ENCODE assay signal across 13 mouse cellular contexts in genomic region chr17:48057382-48057781, GRCm38 (mm10). TPM values are rescaled to one million over a fixed set of nuclear protein-coding genes. Genes with fewer than 3 reads are reported as not detected.
DNase-seq lines count a peak whose midpoint lies in the region; ATAC-seq lines count a peak whose summit lies in the region.
"Had no signal": no experiment of that assay in that cellular context is flagged by ENCODE, and none has a peak within 500 bp of the region (broad histone marks: within the 10 kb centered on the region; RNA-seq: fewer than 3 reads in every experiment).

No protein-coding gene starts in this region.

- no peaks in the 10 kb centered on the region for H3K9me3 ChIP-seq in neural tube, embryonic 11.5 days (ENCODE audit: control insufficient read depth, low read length)
- no peaks in the 10 kb centered on the region for H3K9me3 ChIP-seq in heart, embryonic 12.5 days (replicated peaks)
- peaks cover 4% of the 10 kb centered on the region; the same call in 1 of the 2 replicates for H3K9me3 ChIP-seq in limb, embryonic 12.5 days
- H3K9me3 ChIP-seq: stomach, embryonic 15.5 days had no signal

- H3K4me2 ChIP-seq in neural tube, embryonic 11.5 days (ENCODE audit: low read depth) = peak overlapping the region; percentile 14; the same call in 1 of the 2 replicates
- peak overlapping the region; percentile 56 for H3K4me2 ChIP-seq in heart, embryonic 12.5 days
- H3K4me2 ChIP-seq in limb, embryonic 12.5 days = peak overlapping the region; percentile 46
- H3K4me2 ChIP-seq: stomach, embryonic 15.5 days had no signal

- 2% methylated on average over 12 of the region's 12 CpGs for WGBS in neural tube, embryonic 11.5 days
- under 1% methylated on average over 12 of the region's 12 CpGs for WGBS in heart, embryonic 12.5 days
- WGBS in limb, embryonic 12.5 days = 2% methylated on average over 12 of the region's 12 CpGs

- H3K4me1 ChIP-seq in neural tube, embryonic 11.5 days (ENCODE audit: control insufficient read depth, insufficient read depth, low read length) = peaks cover 7% of the 10 kb centered on the region
- peaks cover 13% of the 10 kb centered on the region for H3K4me1 ChIP-seq in heart, embryonic 12.5 days (replicated peaks)
- H3K4me1 ChIP-seq in limb, embryonic 12.5 days (replicated peaks) = peaks cover 28% of the 10 kb centered on the region

- H3K36me3 ChIP-seq in neural tube, embryonic 11.5 days (ENCODE audit: control insufficient read depth, insufficient read depth, low read length) = no peaks in the 10 kb centered on the region
- no peaks in the 10 kb centered on the region for H3K36me3 ChIP-seq in heart, embryonic 12.5 days
- H3K36me3 ChIP-seq in limb, embryonic 12.5 days = no peaks in the 10 kb centered on the region
- H3K36me3 ChIP-seq: stomach, embryonic 15.5 days had no signal

- H3K4me3 ChIP-seq in neural tube, embryonic 11.5 days (ENCODE audit: low read depth, low read length) = no peak overlapping the region
- H3K4me3 ChIP-seq in heart, embryonic 12.5 days = peak overlapping the region; percentile 18
- H3K4me3 ChIP-seq in limb, embryonic 12.5 days (replicated peaks) = no peak overlapping the region; the same call in 1 of the 2 replicates
- H3K4me3 ChIP-seq: stomach, embryonic 15.5 days had no signal

- no peaks in the 10 kb centered on the region for H3K27me3 ChIP-seq in neural tube, embryonic 11.5 days (ENCODE audit: control insufficient read depth, insufficient read depth, low read length)
- H3K27me3 ChIP-seq in heart, embryonic 12.5 days (replicated peaks) = peaks cover 47% of the 10 kb centered on the region
- peaks cover 42% of the 10 kb centered on the region for H3K27me3 ChIP-seq in limb, embryonic 12.5 days

- peak; percentile 28 for DNase-seq in neural tube, embryonic 11.5 days (ENCODE audit: low spot score)
- DNase-seq in neural tube, embryonic 10.5 days (ENCODE audit: extremely low spot score, low spot score) = no peak
- no peak for DNase-seq in urinary bladder, postnatal 14 days (ENCODE audit: low spot score)
- no peak for DNase-seq in cerebellum, adult 9-10 months
- DNase-seq: cerebellum, postnatal 14 days had no signal

- H3K9ac ChIP-seq in neural tube, embryonic 11.5 days (ENCODE audit: low read length) = peak overlapping the region; percentile 22; the same call in 1 of the 2 replicates
- peak overlapping the region; percentile 46; the same call in 1 of the 2 replicates for H3K9ac ChIP-seq in heart, embryonic 12.5 days
- peak overlapping the region; percentile 32; the same call in 1 of the 2 replicates for H3K9ac ChIP-seq in limb, embryonic 12.5 days (replicated peaks)
- H3K9ac ChIP-seq: liver, embryonic 14.5 days; stomach, embryonic 15.5 days had no signal

- no peak overlapping the region for H3K27ac ChIP-seq in neural tube, embryonic 11.5 days (ENCODE audit: low read depth, low read length)
- H3K27ac ChIP-seq in heart, embryonic 12.5 days (ENCODE audit: poor library complexity, severe bottlenecking) = no peak overlapping the region
- H3K27ac ChIP-seq in limb, embryonic 12.5 days = peak overlapping the region; percentile 53; the same call in 1 of the 2 replicates
- H3K27ac ChIP-seq: liver, embryonic 14.5 days; stomach, embryonic 15.5 days had no signal

- no peak for ATAC-seq in neural tube, embryonic 11.5 days (ENCODE audit: insufficient read depth, low FRiP score, low TSS enrichment)
- ATAC-seq in heart, embryonic 12.5 days (ENCODE audit: insufficient number of reproducible peaks, low FRiP score) = no peak
- 0 out of 2 replicates have a peak, but pooled peaks have one; percentile 28 for ATAC-seq in limb, embryonic 12.5 days (ENCODE audit: insufficient number of reproducible peaks, insufficient read depth, low FRiP score, low TSS enrichment, low read depth)
- ATAC-seq in inflammation-experienced regulatory T-cells, adult 6 months = no peak
- ATAC-seq in megakaryocyte, adult 5-6 weeks (ENCODE audit: poor library complexity, severe bottlenecking) = no peak

RNA-seq across cellular contexts. Expression of gene 1700122O11Rik, which starts 19.3 kb away (rescaled TPM):
- polyA plus RNA-seq in neural tube, embryonic 11.5 days (2014; fragmentation: Nextera tagmentation; extraction: Ambion mirVana) = not detected in 2 replicates
- not detected in 2 replicates for polyA plus RNA-seq in heart, embryonic 12.5 days (2016; fragmentation: Nextera tagmentation; extraction: Ambion mirVana)
- not detected in 2 replicates for polyA plus RNA-seq in limb, embryonic 12.5 days (2016; fragmentation: Nextera tagmentation; extraction: Ambion mirVana)
- polyA plus RNA-seq in inflammation-experienced regulatory T-cells, adult 6 months (2017; shearing (Covaris generic)) = not detected
- total RNA-seq in megakaryocyte, adult 5-6 weeks (2015) = not detected in 2 replicates
- total RNA-seq in megakaryocyte, adult 5-6 weeks (2017) = not detected in 2 replicates
- total RNA-seq: adrenal gland, adult 18-20 months; layer of hippocampus, adult 8-10 months had no signal
- polyA plus RNA-seq: liver, embryonic 14.5 days; stomach, embryonic 15.5 days had no signal

RNA-seq across cellular contexts. Expression of gene 1700067P10Rik, which starts 31.7 kb away (rescaled TPM):
- polyA plus RNA-seq in neural tube, embryonic 11.5 days (2014; fragmentation: Nextera tagmentation; extraction: Ambion mirVana) = not detected in 2 replicates
- polyA plus RNA-seq in heart, embryonic 12.5 days (2016; fragmentation: Nextera tagmentation; extraction: Ambion mirVana) = not detected in 2 replicates
- not detected in 2 replicates for polyA plus RNA-seq in limb, embryonic 12.5 days (2016; fragmentation: Nextera tagmentation; extraction: Ambion mirVana)
- polyA plus RNA-seq in inflammation-experienced regulatory T-cells, adult 6 months (2017; shearing (Covaris generic)) = not detected
- total RNA-seq in megakaryocyte, adult 5-6 weeks (2015) = not detected in 2 replicates
- total RNA-seq in megakaryocyte, adult 5-6 weeks (2017) = not detected in 2 replicates
- total RNA-seq: adrenal gland, adult 18-20 months; layer of hippocampus, adult 8-10 months had no signal
- polyA plus RNA-seq: liver, embryonic 14.5 days; stomach, embryonic 15.5 days had no signal
